Mouse (Mus musculus) G1E (cell line): ENCODE results near the gene Creg1.

Experiments
- CTCF ChIP-seq: IDR thresholded peaks from 2 replicates; pipeline ENCODE4 v1.5.1; 2012; ENCODE audit warnings: low read depth, low read length, inconsistent platforms, mixed read lengths
- POLR2AphosphoS5 ChIP-seq: IDR thresholded peaks from 2 replicates; pipeline ENCODE4 v1.6.1; 2012; ENCODE audit warnings: low read depth, low read length, inconsistent platforms; ENCODE audit not compliant: insufficient replicate concordance
- TAL1 ChIP-seq: conservative IDR thresholded peaks from 2 replicates; pipeline ENCODE4 v1.6.1; 2012; ENCODE audit warnings: low read depth, low read length, inconsistent platforms, mixed read lengths

GRCm38 (mm10) chr1:165766295-165766890 is 2.8 kb downstream of the Creg1 start:
- TF ChIP-seq CTCF (no peak), TAL1 (no peak), POLR2AphosphoS5 (no peak)
